Mouse (Mus musculus): ENCODE measurements around the gene Rhbdf1. TPM values are rescaled to one million over a fixed set of nuclear protein-coding genes. Genes with fewer than 3 reads are reported as not detected.

Gene Rhbdf1
- total and polyA plus RNA-seq, 2 experiments from 2014 or later: 22.9 to 65.4 TPM

GRCm38 (mm10) chr11:32266194-32266593, 44.1 kb upstream of the Rhbdf1 start:
- no peaks in the 10 kb centered on the region for H3K9me3 ChIP-seq (ENCODE audit: low read length)
- WGBS: 91% methylated on average over 6 of the region's 6 CpGs
- H3K27ac ChIP-seq: no peak overlapping the region
- no peaks in the 10 kb centered on the region for H3K27me3 ChIP-seq (ENCODE audit: insufficient read depth, low read length)
- H3K4me1 ChIP-seq (ENCODE audit: insufficient read depth, low read length): peaks cover 8% of the 10 kb centered on the region
- H3K4me3 ChIP-seq (ENCODE audit: low read length): no peak overlapping the region
- DNase-seq (ENCODE audit: low spot score) (no peak), ATAC-seq (no peak)
- TF ChIP-seq CTCF (IDR thresholded peaks at IDR 0.05; ENCODE audit: low read depth): no peak
- H3K9ac ChIP-seq (replicated peaks; ENCODE audit: low read length): no peak overlapping the region
- no peaks in the 10 kb centered on the region for H3K36me3 ChIP-seq (ENCODE audit: insufficient read depth, low read length)
- H3K4me2 ChIP-seq (ENCODE audit: low read depth, low read length): no peak overlapping the region

GRCm38 (mm10) chr11:32265117-32265738, 43.1 kb upstream of the Rhbdf1 start:
- WGBS: 95% methylated on average over 3 of the region's 3 CpGs

GRCm38 (mm10) chr11:32262674-32263415, 40.7 kb upstream of the Rhbdf1 start:
- H3K9me3 ChIP-seq (ENCODE audit: low read length): no peaks in the 10 kb centered on the region
- H3K4me2 ChIP-seq (ENCODE audit: low read depth, low read length): no peak overlapping the region
- no peak overlapping the region for H3K9ac ChIP-seq (replicated peaks; ENCODE audit: low read length)
- 84% methylated on average over 10 of the region's 10 CpGs for WGBS
- no peak for DNase-seq (ENCODE audit: low spot score)
- TF ChIP-seq CTCF (IDR thresholded peaks at IDR 0.05; ENCODE audit: low read depth): no peak
- no peak for ATAC-seq
- H3K36me3 ChIP-seq (ENCODE audit: insufficient read depth, low read length): no peaks in the 10 kb centered on the region
- H3K4me1 ChIP-seq (ENCODE audit: insufficient read depth, low read length): peaks cover 5% of the 10 kb centered on the region
- H3K27ac ChIP-seq: no peak overlapping the region
- H3K4me3 ChIP-seq (ENCODE audit: low read length): no peak overlapping the region
- H3K27me3 ChIP-seq (ENCODE audit: insufficient read depth, low read length): no peaks in the 10 kb centered on the region

More at GRCm38 (mm10) chr11:32265117-32265738, 43.1 kb upstream of the Rhbdf1 start:
- no peak for TF ChIP-seq CTCF (IDR thresholded peaks at IDR 0.05; ENCODE audit: low read depth)
- Histone ChIP-seq H3K4me3 (ENCODE audit: low read length) (no peak overlapping the region), H3K9ac (replicated peaks; ENCODE audit: low read length) (no peak overlapping the region), H3K36me3 (ENCODE audit: insufficient read depth, low read length) (no peaks in the 10 kb centered on the region), H3K4me1 (ENCODE audit: insufficient read depth, low read length) (peaks cover 8% of the 10 kb centered on the region), H3K27ac (no peak overlapping the region), H3K9me3 (ENCODE audit: low read length) (no peaks in the 10 kb centered on the region), H3K27me3 (ENCODE audit: insufficient read depth, low read length) (no peaks in the 10 kb centered on the region), H3K4me2 (ENCODE audit: low read depth, low read length) (no peak overlapping the region)
- DNase-seq (ENCODE audit: low spot score) (no peak), ATAC-seq (no peak)

- no peaks in the 10 kb centered on the region for H3K4me1 ChIP-seq (ENCODE audit: insufficient read depth, low read length)
- no peaks in the 10 kb centered on the region for H3K27me3 ChIP-seq (ENCODE audit: insufficient read depth, low read length)
- H3K27ac ChIP-seq: no peak overlapping the region
- no peaks in the 10 kb centered on the region for H3K9me3 ChIP-seq (ENCODE audit: low read length)
- no peak for TF ChIP-seq CTCF (IDR thresholded peaks at IDR 0.05; ENCODE audit: low read depth)
- H3K4me2 ChIP-seq (ENCODE audit: low read depth, low read length): no peak overlapping the region
- H3K36me3 ChIP-seq (ENCODE audit: insufficient read depth, low read length): peaks cover 9% of the 10 kb centered on the region; the same call in 1 of the 2 replicates
- DNase-seq (ENCODE audit: low spot score): no peak
- no peak overlapping the region for H3K4me3 ChIP-seq (ENCODE audit: low read length)
- 94% methylated on average over 3 of the region's 3 CpGs for WGBS
- H3K9ac ChIP-seq (replicated peaks; ENCODE audit: low read length): no peak overlapping the region
- no peak for ATAC-seq
Measured at GRCm38 (mm10) chr11:32256566-32256965, 34.5 kb upstream of the Rhbdf1 start.

GRCm38 (mm10) chr11:32256146-32256545, 34.0 kb upstream of the Rhbdf1 start:
- Histone ChIP-seq H3K4me1 (ENCODE audit: insufficient read depth, low read length) (no peaks in the 10 kb centered on the region), H3K9ac (replicated peaks; ENCODE audit: low read length) (no peak overlapping the region), H3K4me3 (ENCODE audit: low read length) (no peak overlapping the region), H3K36me3 (ENCODE audit: insufficient read depth, low read length) (peaks cover 10% of the 10 kb centered on the region; the same call in 1 of the 2 replicates), H3K27me3 (ENCODE audit: insufficient read depth, low read length) (no peaks in the 10 kb centered on the region), H3K4me2 (ENCODE audit: low read depth, low read length) (no peak overlapping the region), H3K9me3 (ENCODE audit: low read length) (no peaks in the 10 kb centered on the region), H3K27ac (no peak overlapping the region)
- DNase-seq (ENCODE audit: low spot score): no peak
- WGBS: 93% methylated on average over 1 of the region's 1 CpGs
- ATAC-seq: no peak
- no peak for TF ChIP-seq CTCF (IDR thresholded peaks at IDR 0.05; ENCODE audit: low read depth)

- Histone ChIP-seq H3K27ac (no peak overlapping the region), H3K9me3 (ENCODE audit: low read length) (no peaks in the 10 kb centered on the region), H3K36me3 (ENCODE audit: insufficient read depth, low read length) (peaks cover 25% of the 10 kb centered on the region), H3K4me2 (ENCODE audit: low read depth, low read length) (no peak overlapping the region), H3K4me3 (ENCODE audit: low read length) (no peak overlapping the region), H3K27me3 (ENCODE audit: insufficient read depth, low read length) (no peaks in the 10 kb centered on the region), H3K4me1 (ENCODE audit: insufficient read depth, low read length) (no peaks in the 10 kb centered on the region), H3K9ac (replicated peaks; ENCODE audit: low read length) (no peak overlapping the region)
- ATAC-seq (no peak), DNase-seq (ENCODE audit: low spot score) (no peak)
- TF ChIP-seq CTCF (IDR thresholded peaks at IDR 0.05; ENCODE audit: low read depth): no peak
- 90% methylated on average over 1 of the region's 1 CpGs for WGBS
Measured at GRCm38 (mm10) chr11:32253121-32253520, 31.0 kb upstream of the Rhbdf1 start.
